Mouse (Mus musculus) liver, embryonic 18 days (tissue): Measurements from ENCODE around the gene Shpk. TPM values are rescaled to one million over a fixed set of nuclear protein-coding genes. Genes with fewer than 3 reads are reported as not detected.

Experiments
- polyA plus RNA-seq: library from polyadenylated mRNA; depleted of rRNA; stranded (reverse); fragments of >200 nt; gene quantifications from 2 replicates; pipeline ENCODE4 v1.2.3, GENCODE M21; 2012; rRNA removed

Shpk gene
- polyA plus RNA-seq, result 5.4 and 5.6 TPM in 2 replicates

GRCm38 (mm10) chr11:73199230-73199712, at the start of gene Shpk:
Gene Shpk, plus strand, starts transcription at chr11:73199460.

GRCm38 (mm10) chr11:73159957-73160810, 39.1 kb upstream of the Shpk start, which contains the start of gene P2rx5:
Gene P2rx5, plus strand, starts transcription at chr11:73160421.

GRCm38 (mm10) chr11:73176608-73177508, 22.4 kb upstream of the Shpk start, which contains the start of the genes Emc6 and Tax1bp3:
Gene Emc6, minus strand, starts transcription at chr11:73177037.
Gene Tax1bp3, plus strand, starts transcription at chr11:73177083.

GRCm38 (mm10) chr11:73198603-73199229, 544 bp upstream of the Shpk start, which contains the start of gene Ctns:
Gene Ctns, minus strand, starts transcription at chr11:73199042.

GRCm38 (mm10) chr11:73233992-73234391, 34.7 kb downstream of the Shpk start, which contains the start of gene Trpv1:
Gene Trpv1, plus strand, starts transcription at chr11:73234292.

GRCm38 (mm10) chr11:73267267-73267666, 68.0 kb downstream of the Shpk start, which contains the start of gene Trpv3:
Gene Trpv3, plus strand, starts transcription at chr11:73267388.

Other genes with a start within 250 kb of the Shpk start
- 12.5 and 14.7 TPM in 2 replicates for gene Atp2a3, start 238.3 kb upstream of the Shpk start, polyA plus RNA-seq
- gene P2rx1, start 200.4 kb upstream of the Shpk start, polyA plus RNA-seq, result 5.1 and 5.6 TPM in 2 replicates
- gene Camkk1, start 180.5 kb upstream of the Shpk start, polyA plus RNA-seq, result 1.00 and 1.2 TPM in 2 replicates
- 1.8 TPM in 2 replicates for gene Ncbp3, start 151.7 kb upstream of the Shpk start, polyA plus RNA-seq
- 0.16 and 0.22 TPM in 2 replicates for gene Itgae, start 108.9 kb upstream of the Shpk start, polyA plus RNA-seq
- gene Haspin, start 61.2 kb upstream of the Shpk start, polyA plus RNA-seq, result 2.7 and 2.9 TPM in 2 replicates
- gene P2rx5, start 39.0 kb upstream of the Shpk start, polyA plus RNA-seq, result 0.09 and 0.14 TPM in 2 replicates
- 61.5 and 63.4 TPM in 2 replicates for gene Emc6, start 22.4 kb upstream of the Shpk start, polyA plus RNA-seq
- gene Tax1bp3, start 22.4 kb upstream of the Shpk start, polyA plus RNA-seq, result 15.3 and 18.9 TPM in 2 replicates
- gene Ctns, start 418 bp upstream of the Shpk start, polyA plus RNA-seq, result 5.9 TPM in 2 replicates
- gene Trpv1, start 34.8 kb downstream of the Shpk start, polyA plus RNA-seq, result 0.29 and 0.50 TPM in 2 replicates
- 0.02 TPM in 2 replicates for gene Trpv3, start 67.9 kb downstream of the Shpk start, polyA plus RNA-seq
- 6.0 and 6.2 TPM in 2 replicates for gene Aspa, start 130.1 kb downstream of the Shpk start, polyA plus RNA-seq
- gene Gm49340, start 130.3 kb downstream of the Shpk start, polyA plus RNA-seq, result 0.18 and 0.23 TPM in 2 replicates
- gene Spata22, start 130.3 kb downstream of the Shpk start, polyA plus RNA-seq, result 4.5 and 5.3 TPM in 2 replicates
- gene Olfr20, start 151.3 kb downstream of the Shpk start, polyA plus RNA-seq, result 0.54 and 0.66 TPM in 2 replicates
- not detected in 2 replicates for gene Olfr376, start 171.8 kb downstream of the Shpk start, polyA plus RNA-seq
- not detected in 2 replicates for gene Olfr1, start 200.2 kb downstream of the Shpk start, polyA plus RNA-seq
- gene Olfr378, start 229.0 kb downstream of the Shpk start, polyA plus RNA-seq, result not detected in 2 replicates